Mouse (Mus musculus) adrenal gland, postnatal 14 days (tissue): ENCODE data around the gene Dbndd2. TPM values are rescaled to one million over a fixed set of nuclear protein-coding genes. Genes with fewer than 3 reads are reported as not detected.

ENCODE experiments used
- DNase-seq: peaks from one replicate; pipeline ENCODE4 v3.0.0; 2021; ENCODE audit warnings: mixed read lengths
- total RNA-seq: library from RNA; stranded (reverse); gene quantifications from 2 replicates; pipeline ENCODE4 v1.2.3, GENCODE M21; 2021

Gene Dbndd2
- total RNA-seq, 1 experiment from 2014 or later, result 13.8 TPM

GRCm38 (mm10) chr2:164453887-164454500 lies 31.9 kb upstream of the Dbndd2 start:
- no peak for DNase-seq

GRCm38 (mm10) chr2:164454846-164455245 lies 31.1 kb upstream of the Dbndd2 start:
- peak; percentile 80 for DNase-seq

GRCm38 (mm10) chr2:164455421-164456190 lies 30.3 kb upstream of the Dbndd2 start:
- DNase-seq, result peak; percentile 74

GRCm38 (mm10) chr2:164456413-164456812 lies 29.5 kb upstream of the Dbndd2 start:
- DNase-seq, result no peak

GRCm38 (mm10) chr2:164456864-164457300 lies 29.0 kb upstream of the Dbndd2 start, which contains the start of gene Sys1:
TSS of gene Sys1 (plus strand) at chr2:164456964.
- peak; percentile 44 for DNase-seq

GRCm38 (mm10) chr2:164457942-164458341 lies 28.0 kb upstream of the Dbndd2 start:
- no peak for DNase-seq

- DNase-seq, result peak; percentile 70
Observed at GRCm38 (mm10) chr2:164458535-164458934, 27.4 kb upstream of the Dbndd2 start.

GRCm38 (mm10) chr2:164460745-164461551 lies 25.0 kb upstream of the Dbndd2 start, which contains the start of gene Gm20458:
TSS of gene Gm20458 (plus strand) at chr2:164460967.
- DNase-seq, result peak; percentile 98

GRCm38 (mm10) chr2:164465161-164465560 lies 20.7 kb upstream of the Dbndd2 start:
- DNase-seq, result no peak

GRCm38 (mm10) chr2:164466787-164467186 lies 19.1 kb upstream of the Dbndd2 start:
- DNase-seq, result no peak

GRCm38 (mm10) chr2:164470254-164470653 lies 15.7 kb upstream of the Dbndd2 start:
- peak; percentile 77 for DNase-seq

- DNase-seq, result no peak
Observed at GRCm38 (mm10) chr2:164473624-164474023, 12.3 kb upstream of the Dbndd2 start, which contains the start of gene Trp53tg5. TSS of gene Trp53tg5 (minus strand) at chr2:164473724.

- DNase-seq, result peak; percentile 74
Observed at GRCm38 (mm10) chr2:164486258-164487114, 580 bp downstream of the Dbndd2 start.

GRCm38 (mm10) chr2:164487115-164487527 lies 1.2 kb downstream of the Dbndd2 start:
- no peak for DNase-seq

- DNase-seq, result no peak
Observed at GRCm38 (mm10) chr2:164487812-164488211, 1.9 kb downstream of the Dbndd2 start.

- DNase-seq, result no peak
Observed at GRCm38 (mm10) chr2:164494126-164494525, 8.2 kb downstream of the Dbndd2 start.

- no peak for DNase-seq
Observed at GRCm38 (mm10) chr2:164496331-164496730, 10.4 kb downstream of the Dbndd2 start.

- DNase-seq, result peak; percentile 94
Observed at GRCm38 (mm10) chr2:164496847-164497690, 11.2 kb downstream of the Dbndd2 start, which contains the start of gene Pigt. TSS of gene Pigt (plus strand) at chr2:164497520.

- DNase-seq, result peak; percentile 35
Observed at GRCm38 (mm10) chr2:164497691-164498268, 11.9 kb downstream of the Dbndd2 start.

GRCm38 (mm10) chr2:164499317-164499716 lies 13.4 kb downstream of the Dbndd2 start:
- no peak for DNase-seq
